Mouse (Mus musculus) CH12.LX (cell line): Measurements from ENCODE around the gene Lbh. TPM values are rescaled to one million over a fixed set of nuclear protein-coding genes. Genes with fewer than 3 reads are reported as not detected.

Source experiments
- DNase-seq: peaks from one replicate; pipeline ENCODE4 v3.0.0-alpha.2; 2013; ENCODE audit errors: extremely low read depth
- H3K27ac ChIP-seq: 2 replicates; pipeline ENCODE4 v1.5.1; 2012; ENCODE audit warnings: low read depth, mild to moderate bottlenecking, control low read depth, moderate library complexity; ENCODE audit not compliant: insufficient read depth
- H3K27me3 ChIP-seq: replicated peaks from 2 replicates; pipeline ENCODE3; 2012; ENCODE audit warnings: inconsistent platforms
- H3K36me3 ChIP-seq, 2 experiments: replicated peaks in 1 of 2; 2 replicates each; pipeline versions ENCODE3 to v1.6.1; 2012; ENCODE audit warnings: inconsistent platforms in 1 of 2, low read length in 1 of 2, mild to moderate bottlenecking in 1 of 2, mixed read lengths in 1 of 2, moderate library complexity in 1 of 2; ENCODE audit not compliant: control insufficient read depth in 1 of 2, insufficient read depth in 1 of 2
- H3K4me1 ChIP-seq, 2 experiments: 2 replicates each; pipeline ENCODE4 v1.6.1; 2012; ENCODE audit warnings: inconsistent platforms in 1 of 2, moderate library complexity in 1 of 2; ENCODE audit not compliant: insufficient read depth in 2 of 2, control insufficient read depth in 1 of 2
- H3K4me2 ChIP-seq: 2 replicates; pipeline ENCODE4 v1.6.1; 2012; ENCODE audit warnings: low read depth, mild to moderate bottlenecking, control low read depth; ENCODE audit not compliant: poor library complexity, insufficient read depth, severe bottlenecking
- H3K4me3 ChIP-seq, 3 experiments: fragments of 150-350 bp in 1 of 3; sonication (generic) in 1 of 3; replicated peaks in 1 of 3; 2 replicates each; pipeline versions ENCODE3 to v1.5.1; 2011 to 2012; ENCODE audit warnings: low read depth in 2 of 3, low read length in 2 of 3, mild to moderate bottlenecking in 2 of 3, moderate library complexity in 2 of 3, control low read depth in 1 of 3, improper control_type of control experiment in 1 of 3, inconsistent platforms in 1 of 3, mixed read lengths in 1 of 3; ENCODE audit not compliant: poor library complexity in 1 of 3
- H3K79me2 ChIP-seq: replicated peaks from 2 replicates; pipeline ENCODE4 v1.6.1; 2012; ENCODE audit warnings: mild to moderate bottlenecking, moderate library complexity; ENCODE audit not compliant: control insufficient read depth, poor library complexity, insufficient read depth, severe bottlenecking; ENCODE audit errors: extremely low read depth
- H3K9ac ChIP-seq: 2 replicates; pipeline ENCODE4 v1.6.1; 2012; ENCODE audit warnings: low read depth, mild to moderate bottlenecking, control low read depth, moderate library complexity; ENCODE audit not compliant: insufficient read depth
- H3K9me3 ChIP-seq: replicated peaks from 2 replicates; pipeline ENCODE3; 2012; ENCODE audit warnings: low read length, inconsistent platforms, mixed read lengths
- BHLHE40 ChIP-seq: IDR thresholded peaks from 2 replicates; pipeline ENCODE4 v1.6.1; 2011; ENCODE audit warnings: mild to moderate bottlenecking, low read depth, low read length, improper control_type of control experiment
- CHD1 ChIP-seq: IDR thresholded peaks from 2 replicates; pipeline ENCODE4 v1.6.1; 2012; ENCODE audit warnings: low read depth, low read length, improper control_type of control experiment, inconsistent platforms
- EP300 ChIP-seq: IDR thresholded peaks from 2 replicates; pipeline ENCODE4 v1.6.1; 2011; ENCODE audit warnings: low read length, improper control_type of control experiment
- ETS1 ChIP-seq: conservative IDR thresholded peaks from 2 replicates; pipeline ENCODE4 v1.6.1; 2012; ENCODE audit warnings: low read depth, mild to moderate bottlenecking, inconsistent platforms, low read length, improper control_type of control experiment, moderate library complexity
- HCFC1 ChIP-seq: IDR thresholded peaks from 2 replicates; pipeline ENCODE4 v1.6.1; 2012; ENCODE audit warnings: low read depth, mild to moderate bottlenecking, inconsistent platforms, low read length, improper control_type of control experiment
- JUN ChIP-seq: IDR thresholded peaks from 2 replicates; pipeline ENCODE4 v1.6.1; 2011; ENCODE audit warnings: low read depth, mild to moderate bottlenecking, low read length, improper control_type of control experiment, moderate library complexity; ENCODE audit not compliant: insufficient read depth
- JUND ChIP-seq: conservative IDR thresholded peaks from 2 replicates; pipeline ENCODE4 v1.6.1; 2011; ENCODE audit warnings: low read depth, low read length, improper control_type of control experiment
- MEF2A ChIP-seq: IDR thresholded peaks from 2 replicates; pipeline ENCODE4 v1.6.1; 2014; ENCODE audit warnings: low read depth, mild to moderate bottlenecking, inconsistent platforms, low read length, improper control_type of control experiment, borderline replicate concordance
- POLR2A ChIP-seq: IDR thresholded peaks from 2 replicates; pipeline ENCODE4 v1.6.1; 2011; ENCODE audit warnings: low read depth, mild to moderate bottlenecking, improper control_type of control experiment, low read length
- RAD21 ChIP-seq: IDR thresholded peaks from 2 replicates; pipeline ENCODE4 v1.6.1; 2011; ENCODE audit warnings: low read depth, mild to moderate bottlenecking, low read length, improper control_type of control experiment, moderate library complexity
- RCOR1 ChIP-seq: conservative IDR thresholded peaks from 2 replicates; pipeline ENCODE4 v1.6.1; 2012; ENCODE audit warnings: low read depth, mild to moderate bottlenecking, inconsistent platforms, low read length, improper control_type of control experiment
- TCF12 ChIP-seq: IDR thresholded peaks from 2 replicates; pipeline ENCODE4 v1.6.1; 2014; ENCODE audit warnings: low read depth, mild to moderate bottlenecking, inconsistent platforms, low read length, improper control_type of control experiment
- USF1 ChIP-seq: IDR thresholded peaks from 2 replicates; pipeline ENCODE4 v1.6.1; 2014; ENCODE audit warnings: low read depth, mild to moderate bottlenecking, inconsistent platforms, low read length, improper control_type of control experiment
- ZC3H11A ChIP-seq: IDR thresholded peaks from 2 replicates; pipeline ENCODE4 v1.6.1; 2012; ENCODE audit warnings: low read depth, mild to moderate bottlenecking, inconsistent platforms, low read length, improper control_type of control experiment
- ZKSCAN1 ChIP-seq: IDR thresholded peaks from 2 replicates; pipeline ENCODE4 v1.6.1; 2012; ENCODE audit warnings: low read depth, inconsistent platforms, low read length, improper control_type of control experiment, borderline replicate concordance
- ZMIZ1 ChIP-seq: IDR thresholded peaks from 2 replicates; pipeline ENCODE4 v1.6.1; 2012; ENCODE audit warnings: low read depth, mild to moderate bottlenecking, inconsistent platforms, low read length, improper control_type of control experiment
- ZNF384 ChIP-seq: IDR thresholded peaks from 2 replicates; pipeline ENCODE4 v1.6.1; 2012; ENCODE audit warnings: low read depth, low read length, improper control_type of control experiment, inconsistent platforms
- dilution Hi-C: fragments of 300-500 bp; cut with MboI; formaldehyde crosslinking; loops from 2 replicates; pipeline ENCODE4 v1.14.3; 2020; ENCODE audit warnings: low sequenced_read_pairs; ENCODE audit not compliant: extremely low pct_unique_long_range_greater_than_20kb, extremely low pct_ligation_motif_present
- in situ Hi-C: fragments of 300-500 bp; cut with MboI; formaldehyde crosslinking; loops from 3 replicates; pipeline ENCODE4 v1.14.3; 2019; ENCODE audit warnings: low sequenced_read_pairs, low pct_ligation_motif_present, low pct_unique_long_range_greater_than_20kb, mixed read lengths
- polyA plus RNA-seq: library from polyadenylated mRNA; unstranded; fragments of >175 nt; gene quantifications from 2 replicates; pipeline ENCODE4 v1.2.1, GENCODE M21; 2012; ENCODE audit warnings: low read depth; ENCODE audit not compliant: insufficient read length
- total RNA-seq, 2 experiments: library from RNA; depleted of rRNA; stranded (reverse); fragments of 300-350 nt in 1 of 2; fragments of >200 nt in 1 of 2; gene quantifications; 2 replicates each; pipeline ENCODE4 v1.2.3; 2012 to 2014

Lbh gene
- total and polyA plus RNA-seq, 3 experiments, result 14.4 to 30.0 (median 16.7) TPM

- dilution Hi-C loops (no loop called here), in situ Hi-C loops (loop anchor here (10.0 kb wide), 1 partner anchor 393 kb away; no protein-coding TSS in a partner anchor)
- Histone ChIP-seq H3K4me2 (no peak overlapping the region; the same call in 1 of the 2 replicates), H3K4me1 (peaks cover 8 to 40% of the 10 kb centered on the region in 2 experiments), H3K79me2 (no peaks in the 10 kb centered on the region), H3K9me3 (no peaks in the 10 kb centered on the region), H3K36me3 (no peaks in the 10 kb centered on the region), H3K27me3 (no peaks in the 10 kb centered on the region), H3K9ac (no peak overlapping the region), H3K4me3 (no peak overlapping the region), H3K27ac (no peak overlapping the region)
- DNase-seq, result no peak
- peak; percentile 69 for TF ChIP-seq ETS1
- 0 out of 2 replicates have a peak, but pooled peaks have one; percentile 21 for TF ChIP-seq ZNF384
- no peak for TF ChIP-seq ZC3H11A
- TF ChIP-seq TCF12, result peak; percentile 50; the same call in 1 of the 2 replicates
- TF ChIP-seq MEF2A, result no peak
- TF ChIP-seq JUN, result peak; percentile 48; the same call in 1 of the 2 replicates
- no peak for TF ChIP-seq JUND
- no peak for TF ChIP-seq CHD1
- peak; percentile 80 for TF ChIP-seq EP300
Observed at GRCm38 (mm10) chr17:72901705-72902104, 16.4 kb upstream of the Lbh start.

- TF ChIP-seq POLR2A (no peak), HCFC1 (0 out of 2 replicates have a peak, but pooled peaks have one; percentile 15), CHD1 (no peak), ZKSCAN1 (no peak), ZMIZ1 (no peak), BHLHE40 (no peak), USF1 (no peak), RCOR1 (no peak), RAD21 (no peak)
- Histone ChIP-seq H3K4me3 (peak overlapping the region in 1 of 3 experiments; percentile 15), H3K9me3 (no peaks in the 10 kb centered on the region), H3K36me3 (no peaks in the 10 kb centered on the region), H3K9ac (no peak overlapping the region), H3K27me3 (no peaks in the 10 kb centered on the region), H3K27ac (peak overlapping the region; percentile 12; the same call in 1 of the 2 replicates), H3K79me2 (no peaks in the 10 kb centered on the region), H3K4me2 (peak overlapping the region; percentile 25), H3K4me1 (peaks cover 8 to 45% of the 10 kb centered on the region in 2 experiments)
- no peak for DNase-seq
- dilution Hi-C loops (no loop called here), in situ Hi-C loops (loop anchor here (10.0 kb wide), 1 partner anchor 391 kb away; no protein-coding TSS in a partner anchor)
Observed at GRCm38 (mm10) chr17:72903321-72903720, 14.8 kb upstream of the Lbh start.
